Mouse (Mus musculus): ENCODE results near the gene 4933406M09Rik.

DNA sequence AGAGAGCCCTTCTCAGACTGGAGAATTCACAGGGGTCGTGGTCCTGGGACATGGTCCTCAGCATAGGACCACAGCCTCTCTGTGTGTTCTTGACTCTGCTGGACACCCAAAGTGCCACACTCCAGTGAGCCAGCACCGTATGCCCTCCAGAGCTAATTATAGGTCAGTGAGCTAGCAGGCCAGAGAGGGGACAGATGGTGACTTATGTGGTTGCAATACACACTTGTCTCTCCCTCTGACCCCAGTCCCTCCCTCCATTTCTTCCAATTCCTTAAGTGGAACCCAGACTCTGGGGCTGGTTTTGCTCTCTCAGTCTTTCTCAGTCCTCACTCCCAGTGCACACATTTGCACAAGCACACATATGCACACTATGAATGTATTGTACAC is 43.5 kb upstream of the 4933406M09Rik start:
- no peak for TF ChIP-seq CTCF (IDR thresholded peaks at IDR 0.05; ENCODE audit: insufficient read depth, low read depth, low read length)
- no peak for TF ChIP-seq POLR2A (IDR thresholded peaks at IDR 0.05; ENCODE audit: insufficient read depth, low read depth, low read length)

Measured in olfactory bulb, adult 2 months (tissue).